Mouse (Mus musculus): ENCODE measurements around the gene Vps37c. TPM values are rescaled to one million over a fixed set of nuclear protein-coding genes. Genes with fewer than 3 reads are reported as not detected.

The Vps37c gene
- polyA plus RNA-seq, 1 experiment from 2014 or later, result 36.6 TPM

- 14% methylated on average over 2 of the region's 2 CpGs for WGBS
- Histone ChIP-seq H3K4me1 (no peaks in the 10 kb centered on the region), H3K27me3 (no peaks in the 10 kb centered on the region), H3K36me3 (no peaks in the 10 kb centered on the region), H3K9me3 (replicated peaks) (no peaks in the 10 kb centered on the region), H3K4me3 (no peak overlapping the region), H3K9ac (no peak overlapping the region), H3K4me2 (replicated peaks) (no peak overlapping the region), H3K27ac (no peak overlapping the region)
- ATAC-seq (ENCODE audit: low FRiP score), result peak; percentile 75
These were observed 23.0 kb upstream of the Vps37c start for GRCm38 (mm10) chr19:10665499-10665898.

GRCm38 (mm10) chr19:10671319-10671718 is 17.2 kb upstream of the Vps37c start:
- H3K36me3 ChIP-seq, result no peaks in the 10 kb centered on the region
- H3K9me3 ChIP-seq (replicated peaks), result no peaks in the 10 kb centered on the region
- no peaks in the 10 kb centered on the region for H3K4me1 ChIP-seq
- no peak for ATAC-seq (ENCODE audit: low FRiP score)
- 83% methylated on average over 4 of the region's 4 CpGs for WGBS
- H3K4me2 ChIP-seq (replicated peaks), result no peak overlapping the region
- no peak overlapping the region for H3K27ac ChIP-seq
- H3K4me3 ChIP-seq, result no peak overlapping the region
- H3K27me3 ChIP-seq, result no peaks in the 10 kb centered on the region
- no peak overlapping the region for H3K9ac ChIP-seq

- Histone ChIP-seq H3K4me2 (replicated peaks) (no peak overlapping the region), H3K9me3 (replicated peaks) (no peaks in the 10 kb centered on the region), H3K27me3 (no peaks in the 10 kb centered on the region), H3K27ac (no peak overlapping the region), H3K9ac (no peak overlapping the region), H3K36me3 (no peaks in the 10 kb centered on the region), H3K4me3 (no peak overlapping the region), H3K4me1 (no peaks in the 10 kb centered on the region)
- WGBS, result 72% methylated on average over 9 of the region's 9 CpGs
- ATAC-seq (ENCODE audit: low FRiP score), result no peak
These were observed 16.6 kb upstream of the Vps37c start for GRCm38 (mm10) chr19:10671854-10672417.

GRCm38 (mm10) chr19:10673275-10673674 is 15.3 kb upstream of the Vps37c start:
- Histone ChIP-seq H3K36me3 (no peaks in the 10 kb centered on the region), H3K4me2 (replicated peaks) (no peak overlapping the region), H3K9me3 (replicated peaks) (no peaks in the 10 kb centered on the region), H3K9ac (no peak overlapping the region), H3K27me3 (no peaks in the 10 kb centered on the region), H3K4me3 (no peak overlapping the region), H3K27ac (no peak overlapping the region), H3K4me1 (no peaks in the 10 kb centered on the region)
- WGBS, result 48% methylated on average over 1 of the region's 1 CpGs
- ATAC-seq (ENCODE audit: low FRiP score), result no peak

- H3K4me1 ChIP-seq, result no peaks in the 10 kb centered on the region
- H3K4me3 ChIP-seq, result no peak overlapping the region
- no peak for ATAC-seq (ENCODE audit: low FRiP score)
- H3K9ac ChIP-seq, result no peak overlapping the region
- H3K27me3 ChIP-seq, result no peaks in the 10 kb centered on the region; the same call in 1 of the 2 replicates
- no peak overlapping the region for H3K27ac ChIP-seq
- WGBS, result 83% methylated on average over 16 of the region's 16 CpGs
- H3K9me3 ChIP-seq (replicated peaks), result no peaks in the 10 kb centered on the region
- H3K36me3 ChIP-seq, result no peaks in the 10 kb centered on the region
- no peak overlapping the region for H3K4me2 ChIP-seq (replicated peaks)
These were observed 11.9 kb upstream of the Vps37c start for GRCm38 (mm10) chr19:10676656-10677055.

GRCm38 (mm10) chr19:10677915-10678771 is 10.4 kb upstream of the Vps37c start, which contains the start of gene Pga5:
TSS of gene Pga5 (minus strand) at chr19:10678071.
- ATAC-seq (ENCODE audit: low FRiP score), result peak; percentile 72; the same call in 1 of the 2 replicates
- Histone ChIP-seq H3K27ac (no peak within 1 kb of the TSS), H3K36me3 (no peaks in the 10 kb centered on the region), H3K4me3 (no peak within 1 kb of the TSS), H3K4me1 (no peaks in the 10 kb centered on the region), H3K27me3 (no peaks in the 10 kb centered on the region; the same call in 1 of the 2 replicates), H3K4me2 (replicated peaks) (no peak within 1 kb of the TSS), H3K9me3 (replicated peaks) (no peaks in the 10 kb centered on the region), H3K9ac (no peak within 1 kb of the TSS)
- WGBS, result 50% methylated on average over 6 of the region's 6 CpGs

GRCm38 (mm10) chr19:10678772-10679067 is 9.8 kb upstream of the Vps37c start:
- Histone ChIP-seq H3K9ac (no peak overlapping the region), H3K27me3 (no peaks in the 10 kb centered on the region; the same call in 1 of the 2 replicates), H3K4me3 (no peak overlapping the region), H3K4me1 (no peaks in the 10 kb centered on the region), H3K4me2 (replicated peaks) (no peak overlapping the region), H3K9me3 (replicated peaks) (no peaks in the 10 kb centered on the region), H3K36me3 (no peaks in the 10 kb centered on the region), H3K27ac (no peak overlapping the region)
- no peak for ATAC-seq (ENCODE audit: low FRiP score)
- WGBS, result 76% methylated on average over 1 of the region's 1 CpGs

GRCm38 (mm10) chr19:10681571-10681970 is 7.0 kb upstream of the Vps37c start:
- no peak overlapping the region for H3K27ac ChIP-seq
- ATAC-seq (ENCODE audit: low FRiP score), result no peak
- WGBS, result 61% methylated on average over 4 of the region's 4 CpGs

GRCm38 (mm10) chr19:10685081-10685480 is 3.5 kb upstream of the Vps37c start:
- H3K9ac ChIP-seq, result no peak overlapping the region
- no peak for ATAC-seq (ENCODE audit: low FRiP score)
- WGBS, result 93% methylated on average over 9 of the region's 9 CpGs

More at GRCm38 (mm10) chr19:10681571-10681970, 7.0 kb upstream of the Vps37c start:
- Histone ChIP-seq H3K4me2 (replicated peaks) (no peak overlapping the region), H3K27me3 (no peaks in the 10 kb centered on the region; the same call in 1 of the 2 replicates), H3K9me3 (replicated peaks) (no peaks in the 10 kb centered on the region), H3K36me3 (no peaks in the 10 kb centered on the region), H3K9ac (no peak overlapping the region), H3K4me3 (no peak overlapping the region), H3K4me1 (no peaks in the 10 kb centered on the region)

GRCm38 (mm10) chr19:10685727-10686126 is 2.8 kb upstream of the Vps37c start:
- no peaks in the 10 kb centered on the region; the same call in 1 of the 2 replicates for H3K27me3 ChIP-seq
- H3K9me3 ChIP-seq (replicated peaks), result no peaks in the 10 kb centered on the region
- no peak for ATAC-seq (ENCODE audit: low FRiP score)
- H3K4me2 ChIP-seq (replicated peaks), result no peak overlapping the region
- no peak overlapping the region for H3K9ac ChIP-seq
- WGBS, result 89% methylated on average over 2 of the region's 2 CpGs
- no peak overlapping the region for H3K4me3 ChIP-seq
- peaks cover 22% of the 10 kb centered on the region for H3K4me1 ChIP-seq
- no peak overlapping the region for H3K27ac ChIP-seq
- no peaks in the 10 kb centered on the region for H3K36me3 ChIP-seq

More at GRCm38 (mm10) chr19:10685081-10685480, 3.5 kb upstream of the Vps37c start:
- Histone ChIP-seq H3K27me3 (no peaks in the 10 kb centered on the region; the same call in 1 of the 2 replicates), H3K4me1 (peaks cover 16% of the 10 kb centered on the region), H3K27ac (no peak overlapping the region), H3K9me3 (replicated peaks) (no peaks in the 10 kb centered on the region), H3K36me3 (no peaks in the 10 kb centered on the region), H3K4me2 (replicated peaks) (no peak overlapping the region), H3K4me3 (no peak overlapping the region)

- no peak for ATAC-seq (ENCODE audit: low FRiP score)
- WGBS, result 60% methylated on average over 5 of the region's 5 CpGs
These were observed 1.1 kb downstream of the Vps37c start for GRCm38 (mm10) chr19:10689470-10690166.

GRCm38 (mm10) chr19:10690336-10690735 is 1.8 kb downstream of the Vps37c start:
- H3K4me3 ChIP-seq, result 0 out of 2 replicates have a peak overlapping the region, but pooled peaks have one; percentile 76

More at GRCm38 (mm10) chr19:10689470-10690166, 1.1 kb downstream of the Vps37c start:
- H3K9me3 ChIP-seq (replicated peaks), result no peaks in the 10 kb centered on the region
- peak overlapping the region; percentile 83 for H3K9ac ChIP-seq
- peak overlapping the region; percentile 97 for H3K27ac ChIP-seq
- peak overlapping the region; percentile 76 for H3K4me3 ChIP-seq
- peaks cover 28% of the 10 kb centered on the region for H3K4me1 ChIP-seq
- no peaks in the 10 kb centered on the region for H3K36me3 ChIP-seq
- H3K27me3 ChIP-seq, result no peaks in the 10 kb centered on the region
- peak overlapping the region; percentile 73 for H3K4me2 ChIP-seq (replicated peaks)

More at GRCm38 (mm10) chr19:10690336-10690735, 1.8 kb downstream of the Vps37c start:
- no peak overlapping the region for H3K9ac ChIP-seq
- no peaks in the 10 kb centered on the region for H3K9me3 ChIP-seq (replicated peaks)
- peaks cover 31% of the 10 kb centered on the region for H3K4me1 ChIP-seq
- ATAC-seq (ENCODE audit: low FRiP score), result no peak
- H3K4me2 ChIP-seq (replicated peaks), result peak overlapping the region; percentile 73
- 78% methylated on average over 3 of the region's 3 CpGs for WGBS
- 0 out of 2 replicates have a peak overlapping the region, but pooled peaks have one; percentile 97 for H3K27ac ChIP-seq
- no peaks in the 10 kb centered on the region for H3K36me3 ChIP-seq
- no peaks in the 10 kb centered on the region for H3K27me3 ChIP-seq
